Mouse (Mus musculus) lung, postnatal 4 days (tissue): ENCODE measurements around the gene Myom3.
A peak's percentile ranks its signal among the peaks of the same experiment; 100 is the strongest.

ENCODE experiments used
- DNase-seq, 2 experiments: peaks; one replicate each; pipeline ENCODE4 v3.0.0; 2021

Myom3 gene

DNA sequence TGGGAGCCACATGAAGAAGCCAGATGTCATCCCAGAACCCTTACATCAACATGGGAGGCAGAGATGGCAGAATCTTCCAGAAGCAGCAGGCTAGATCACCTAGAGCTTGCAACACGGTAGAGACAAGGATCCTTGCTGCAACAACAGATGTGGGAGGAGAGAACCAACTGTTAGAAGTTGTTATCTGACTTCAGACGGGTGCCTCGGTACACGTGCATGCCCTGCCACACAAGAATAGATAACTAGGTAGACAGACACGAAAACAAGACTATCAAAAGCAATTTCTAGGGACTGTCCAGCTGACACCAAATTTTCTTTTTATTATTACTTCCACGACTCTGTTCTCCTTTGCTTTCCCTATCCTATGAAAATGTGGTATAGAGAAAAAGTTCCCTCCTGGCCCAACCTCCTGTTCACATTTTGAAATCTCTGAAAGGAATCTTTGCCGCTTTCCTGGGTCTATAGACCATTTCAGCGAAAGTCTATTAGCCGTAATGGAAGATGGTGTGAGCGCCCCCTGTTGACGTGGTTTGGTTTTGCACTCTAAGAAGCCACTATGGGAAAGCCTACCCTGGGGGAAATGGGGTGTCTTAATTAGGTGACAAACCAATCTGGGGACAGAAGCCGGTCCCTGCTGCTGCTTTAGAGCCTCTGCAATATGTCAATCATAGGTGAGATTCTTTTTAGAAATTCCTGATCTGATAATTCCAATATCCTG is 57.5 kb downstream of the Myom3 start:
- DNase-seq: peak in 1 of 2 experiments; percentile 51

- DNase-seq: no peak
These were observed 58.9 kb downstream of the Myom3 start for GRCm38 (mm10) chr4:135818366-135818765.

GRCm38 (mm10) chr4:135819826-135820526 is 60.5 kb downstream of the Myom3 start:
- DNase-seq: peak; percentile 50 to 66

GRCm38 (mm10) chr4:135821772-135822171 is 62.3 kb downstream of the Myom3 start:
- no peak for DNase-seq

- peak; percentile 53 to 59 for DNase-seq
These were observed 63.8 kb downstream of the Myom3 start for GRCm38 (mm10) chr4:135823298-135823697.

DNA sequence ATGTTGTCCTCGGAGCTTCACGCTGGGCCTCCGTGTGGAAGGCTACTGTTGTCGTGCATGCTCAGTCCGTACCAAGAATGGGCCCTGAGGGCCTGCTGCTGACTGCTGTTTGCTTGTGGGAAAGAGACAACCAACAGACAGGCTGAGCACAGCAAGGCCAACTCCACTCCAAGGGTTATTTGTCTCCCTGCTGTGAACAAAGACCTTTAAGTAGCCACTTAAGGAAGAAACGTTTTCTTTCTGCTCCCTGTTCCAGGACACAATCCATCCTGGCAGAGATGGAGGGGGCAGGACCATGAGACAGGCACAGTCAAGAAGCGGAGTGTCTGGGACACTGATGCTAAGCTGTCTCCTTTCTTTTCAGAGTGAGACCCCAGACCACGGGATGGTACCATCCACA is 64.7 kb downstream of the Myom3 start:
- no peak for DNase-seq

DNA sequence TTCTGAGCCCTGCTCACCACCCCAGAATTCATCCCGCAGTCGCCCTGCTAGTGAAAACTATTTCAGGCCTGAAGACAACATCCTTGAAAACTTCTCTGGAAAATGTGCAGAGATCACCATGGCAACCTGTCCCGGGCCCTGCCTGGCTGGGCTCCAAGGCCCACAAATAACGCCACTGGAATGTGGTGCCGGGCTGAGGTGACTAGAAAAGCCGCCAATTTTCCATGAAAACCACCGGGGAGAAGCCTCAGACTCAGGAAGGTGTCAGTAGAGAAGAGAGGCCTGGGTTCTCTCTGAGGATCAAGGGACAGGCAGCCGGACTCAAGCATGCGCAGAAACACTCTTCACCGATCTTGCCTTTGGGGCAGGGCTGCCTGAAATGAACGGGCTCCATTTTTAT is 69.0 kb downstream of the Myom3 start:
- peak; percentile 83 to 94 for DNase-seq

- DNase-seq: peak; percentile 36 to 70
These were observed 72.6 kb downstream of the Myom3 start for GRCm38 (mm10) chr4:135832070-135832469.

DNA sequence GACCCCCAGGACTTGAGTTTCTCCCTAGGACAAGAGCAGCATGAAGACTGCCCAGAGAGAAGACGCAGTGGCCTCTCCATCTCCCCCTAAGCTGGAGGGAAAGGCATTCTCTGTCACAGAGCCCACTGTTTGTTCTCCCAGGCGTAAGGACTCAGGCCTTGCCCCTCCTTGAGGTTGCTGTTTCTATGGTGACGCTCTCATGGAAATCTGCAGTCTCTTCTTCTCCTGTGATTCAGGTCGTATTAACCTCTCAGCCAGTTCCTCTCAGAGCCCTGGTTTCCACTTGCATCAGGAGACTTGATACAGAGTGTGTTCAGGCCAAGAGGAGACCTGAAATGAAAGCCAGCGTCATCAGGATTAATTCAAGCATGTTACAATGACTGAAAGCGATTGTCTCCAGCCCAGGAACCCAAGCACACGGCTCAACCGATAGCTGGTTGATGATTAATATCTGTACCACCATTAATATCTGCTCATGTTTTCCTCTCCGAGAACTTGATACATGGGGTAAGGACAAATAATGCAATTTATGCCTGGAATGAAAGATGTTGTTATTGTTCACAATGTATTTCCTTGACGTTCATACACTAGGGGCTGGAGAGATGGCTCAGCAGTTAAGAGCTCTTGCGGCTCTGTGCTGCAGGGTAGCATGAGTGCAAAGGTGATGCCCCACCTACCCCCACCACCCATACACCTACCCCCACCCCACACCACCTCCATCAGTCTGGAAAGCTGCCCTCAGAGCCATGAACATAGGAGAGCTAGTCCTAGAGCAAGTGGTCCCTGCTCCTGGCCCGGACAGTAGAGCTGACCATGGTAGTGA is 74.0 kb downstream of the Myom3 start:
- DNase-seq: no peak

DNA sequence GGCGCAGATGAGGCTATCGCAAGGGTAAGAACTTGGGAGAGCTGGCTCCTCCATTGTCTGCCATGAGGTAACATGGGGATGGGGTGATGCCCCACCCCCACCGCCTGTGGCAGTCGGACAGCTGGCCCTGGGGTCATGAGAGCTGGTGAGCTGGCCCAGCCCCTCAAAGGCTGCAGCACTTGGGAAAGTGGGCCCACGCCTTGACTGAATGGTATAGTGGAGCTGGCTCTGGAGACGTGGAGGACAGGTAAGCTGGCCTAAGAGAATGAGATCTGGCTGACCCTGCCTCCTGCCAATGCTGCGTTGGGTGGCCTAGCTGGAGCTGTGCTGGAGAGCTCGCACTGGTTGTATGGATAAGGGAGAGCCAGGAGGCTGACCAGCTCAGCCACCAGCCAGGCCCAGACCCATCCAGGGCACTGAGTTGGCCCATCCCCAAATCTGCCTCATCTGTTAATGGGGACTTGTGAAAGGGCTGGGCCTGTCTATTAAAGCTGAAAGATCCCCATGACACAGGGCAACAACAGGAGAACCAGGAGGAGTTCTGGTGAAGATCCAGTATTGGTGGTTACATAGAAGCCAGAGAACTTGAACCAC is 74.7 kb downstream of the Myom3 start:
- DNase-seq: no peak

DNA sequence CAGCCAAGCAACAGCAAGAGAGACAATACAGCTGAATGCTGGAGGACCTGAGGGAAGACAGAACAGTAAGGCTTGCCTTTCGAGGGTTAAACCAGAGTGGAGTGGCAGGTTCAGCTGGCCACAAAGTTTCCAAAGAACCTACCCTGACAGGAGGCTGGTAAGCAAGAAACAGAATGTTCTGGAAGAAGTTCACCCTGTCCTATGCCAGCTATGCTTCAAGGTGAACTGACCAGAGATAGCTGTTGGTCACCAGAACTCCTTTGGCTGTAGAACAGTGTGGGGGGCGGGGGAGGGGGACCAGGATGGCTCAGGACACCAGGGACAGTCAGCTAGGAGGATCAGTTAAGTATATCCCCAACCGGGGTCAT is 79.4 kb downstream of the Myom3 start:
- DNase-seq: no peak

GRCm38 (mm10) chr4:135839293-135840011 is 79.9 kb downstream of the Myom3 start:
- no peak for DNase-seq

DNA sequence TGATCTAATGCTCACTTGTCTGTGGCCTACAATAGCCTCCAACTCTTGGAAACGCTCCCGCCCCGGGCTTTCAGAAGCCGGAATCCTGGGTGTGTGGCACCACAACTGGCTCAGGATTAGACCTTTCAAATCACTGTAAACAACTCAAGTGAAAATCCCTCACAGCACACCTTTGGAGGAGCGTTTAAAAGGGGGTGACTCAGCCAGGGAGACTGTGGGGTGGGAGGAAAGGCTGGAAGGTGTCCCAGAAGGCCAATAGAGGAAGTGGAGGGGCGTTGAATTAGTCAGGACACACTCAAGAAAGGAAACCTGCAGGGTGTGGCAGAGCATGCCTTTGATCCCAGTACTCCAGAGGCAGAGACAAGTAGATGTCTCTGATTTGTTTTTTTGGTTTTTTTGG is 84.9 kb downstream of the Myom3 start:
- DNase-seq: peak; percentile 40 to 59

GRCm38 (mm10) chr4:135847581-135847980 is 88.1 kb downstream of the Myom3 start:
- DNase-seq: no peak

GRCm38 (mm10) chr4:135850411-135851095 is 91.0 kb downstream of the Myom3 start:
- DNase-seq: no peak

GRCm38 (mm10) chr4:135851942-135852341 is 92.4 kb downstream of the Myom3 start:
- DNase-seq: no peak

- no peak for DNase-seq
These were observed 94.6 kb downstream of the Myom3 start for GRCm38 (mm10) chr4:135853987-135854546.

DNA sequence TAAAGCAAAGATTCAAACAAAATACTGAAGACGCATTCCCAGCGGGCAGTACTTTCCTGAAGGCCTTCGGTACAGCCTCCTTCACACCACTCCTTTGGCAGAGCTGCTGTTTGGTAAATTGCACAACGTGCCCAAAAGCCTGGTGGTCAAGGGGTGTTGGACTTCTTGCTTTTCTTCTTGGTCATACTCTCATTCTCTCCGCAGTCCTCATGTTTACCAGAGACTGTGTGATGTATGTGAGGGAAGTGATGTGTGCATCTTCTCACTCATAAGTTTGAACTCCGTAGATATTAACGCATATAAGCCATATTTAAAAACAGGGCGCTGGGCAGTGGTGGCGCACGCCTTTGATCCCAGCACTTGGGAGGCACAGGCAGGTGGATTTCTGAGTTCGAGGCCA is 95.1 kb downstream of the Myom3 start:
- no peak for DNase-seq

DNA sequence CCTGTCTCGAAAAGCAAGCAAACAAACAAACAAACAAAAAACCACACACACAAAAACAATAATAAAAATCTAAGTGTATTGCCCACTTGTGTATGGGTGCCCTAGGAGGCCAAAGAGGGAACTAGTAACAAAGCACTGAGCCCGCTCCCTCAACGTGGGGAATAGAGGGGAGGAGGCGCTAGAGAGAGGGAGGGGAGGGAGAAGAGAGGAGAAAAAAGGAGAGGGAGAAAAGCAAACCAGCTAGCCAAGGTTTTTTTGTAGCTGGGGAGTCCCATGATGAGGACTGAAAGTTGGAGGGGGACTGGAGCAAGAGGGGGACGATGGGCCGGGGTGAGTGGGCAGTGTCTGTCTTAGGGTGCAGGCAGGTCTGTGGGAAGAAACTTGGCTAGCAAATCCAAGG is 95.6 kb downstream of the Myom3 start:
- peak in 1 of 2 experiments; percentile 40 for DNase-seq

DNA sequence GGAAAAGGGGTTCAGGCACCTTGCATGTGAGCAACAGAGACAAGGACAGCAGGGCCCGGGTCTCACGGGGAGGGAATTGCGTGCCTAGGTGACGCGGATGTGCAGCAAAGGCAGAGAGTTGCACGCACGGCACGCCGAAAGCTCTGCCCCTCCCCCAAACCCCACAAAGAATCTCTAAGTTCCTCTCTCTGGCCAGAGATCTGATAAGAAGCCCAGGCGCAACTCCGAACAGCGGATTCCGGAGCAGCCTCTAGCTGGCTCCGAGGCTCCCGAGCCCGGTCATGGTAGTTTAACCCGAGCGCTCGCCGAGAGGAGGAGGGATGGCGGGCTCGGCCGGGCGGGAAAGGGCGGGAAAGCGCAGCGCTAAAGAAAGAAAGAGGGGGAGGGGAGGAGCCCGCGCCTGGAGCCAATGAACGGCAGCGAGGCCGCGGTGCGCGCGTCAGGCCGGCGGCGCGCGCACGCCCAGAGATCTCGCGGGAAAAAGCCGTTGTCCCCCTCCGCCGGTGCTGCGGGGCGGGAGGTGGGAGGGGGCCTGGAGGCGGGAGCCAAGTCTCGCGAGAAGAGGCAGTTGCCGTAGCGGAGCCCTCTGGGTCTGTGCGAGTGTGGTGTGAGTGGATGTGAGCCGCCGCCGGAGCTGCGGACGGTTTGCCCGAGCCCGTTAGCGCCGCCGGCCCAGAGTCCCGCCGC is 96.2 kb downstream of the Myom3 start, which contains the start of gene Srsf10:
TSS of gene Srsf10 (plus strand) at position 212 of the 687 bp plus-strand sequence.
- peak; percentile 98 for DNase-seq
